ENCODE assay signal across 2 mouse cellular contexts in genomic region chr7:27296518-27296917, GRCm38 (mm10).
TF ChIP-seq lines count a peak whose summit lies in the region.

No protein-coding gene starts in this region.

TF ChIP-seq in CH12.LX, 34 proteins besides CTCF, POLR2A, EP300 and RAD21:
- no peak for TF ChIP-seq MAZ (IDR thresholded peaks at IDR 0.05; ENCODE audit: low read depth, low read length)
- no peak for TF ChIP-seq USF1 (IDR thresholded peaks at IDR 0.05; ENCODE audit: low read depth, low read length)
- TF ChIP-seq ZC3H11A (IDR thresholded peaks at IDR 0.05; ENCODE audit: low read depth, low read length): no peak
- TF ChIP-seq CHD1 (IDR thresholded peaks at IDR 0.05; ENCODE audit: low read depth, low read length): no peak
- TF ChIP-seq MAX (IDR thresholded peaks at IDR 0.05; ENCODE audit: low read length): no peak
- no peak for TF ChIP-seq GABPA (IDR thresholded peaks at IDR 0.05; ENCODE audit: insufficient replicate concordance, low read depth, low read length)
- 0 out of 2 replicates have a peak, but pooled peaks have one; percentile 4 for TF ChIP-seq SMC3 (IDR thresholded peaks at IDR 0.05; ENCODE audit: low read depth, low read length)
- no peak for TF ChIP-seq HCFC1 (IDR thresholded peaks at IDR 0.05; ENCODE audit: low read depth, low read length)
- TF ChIP-seq MXI1 (IDR thresholded peaks at IDR 0.05; ENCODE audit: low read depth, low read length): no peak
TF ChIP-seq in CH12.LX: peak in this region for 1.

TF ChIP-seq in MEL, 35 proteins besides CTCF, POLR2A, EP300 and RAD21:
- TF ChIP-seq SMC3 (IDR thresholded peaks at IDR 0.05; ENCODE audit: low read depth, low read length) (peak; percentile 39; the same call in 1 of the 2 replicates), NELFE (IDR thresholded peaks at IDR 0.05; ENCODE audit: low read depth, low read length) (no peak), TBP (IDR thresholded peaks at IDR 0.05; ENCODE audit: low read depth, low read length) (peak; percentile 44; the same call in 1 of the 2 replicates)
